Mouse (Mus musculus): Measurements from ENCODE around the gene Csnk1g2. TPM values are rescaled to one million over a fixed set of nuclear protein-coding genes. Genes with fewer than 3 reads are reported as not detected.

Csnk1g2 gene
- total RNA-seq, 1 experiment from 2014 or later, result 239 TPM

- ATAC-seq (replicated peaks in 1 of 2; ENCODE audit: insufficient read depth in 1 of 2, low FRiP score in 2 of 2, low TSS enrichment in 1 of 2, low read depth in 1 of 2, poor library complexity in 2 of 2, severe bottlenecking in 2 of 2), result no peak
Measured at GRCm38 (mm10) chr10:80683647-80684046, 61.0 kb downstream of the Csnk1g2 start.

DNA sequence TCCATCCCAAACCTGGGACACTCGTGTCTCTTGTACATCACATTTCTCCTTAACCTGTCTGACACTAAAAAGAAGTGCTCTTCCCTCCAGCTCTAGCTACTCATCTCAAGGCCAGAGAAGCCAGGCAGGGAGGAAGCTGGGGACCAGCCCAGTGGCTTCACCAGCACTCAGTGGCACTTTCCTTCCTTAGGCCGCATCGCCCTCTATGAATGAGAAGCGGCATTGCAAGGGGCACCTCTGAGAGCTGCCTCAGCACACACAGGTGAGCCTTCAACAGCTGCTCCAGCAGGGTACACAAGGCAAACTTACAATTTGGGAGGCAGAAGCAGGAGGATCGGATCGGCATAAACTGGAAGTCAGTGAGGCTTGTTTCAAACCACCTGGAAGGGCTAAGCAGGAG lies 61.6 kb downstream of the Csnk1g2 start:
- peak; percentile 75 for ATAC-seq (replicated peaks in 1 of 2; ENCODE audit: insufficient read depth in 1 of 2, low FRiP score in 2 of 2, low TSS enrichment in 1 of 2, low read depth in 1 of 2, poor library complexity in 2 of 2, severe bottlenecking in 2 of 2)

DNA sequence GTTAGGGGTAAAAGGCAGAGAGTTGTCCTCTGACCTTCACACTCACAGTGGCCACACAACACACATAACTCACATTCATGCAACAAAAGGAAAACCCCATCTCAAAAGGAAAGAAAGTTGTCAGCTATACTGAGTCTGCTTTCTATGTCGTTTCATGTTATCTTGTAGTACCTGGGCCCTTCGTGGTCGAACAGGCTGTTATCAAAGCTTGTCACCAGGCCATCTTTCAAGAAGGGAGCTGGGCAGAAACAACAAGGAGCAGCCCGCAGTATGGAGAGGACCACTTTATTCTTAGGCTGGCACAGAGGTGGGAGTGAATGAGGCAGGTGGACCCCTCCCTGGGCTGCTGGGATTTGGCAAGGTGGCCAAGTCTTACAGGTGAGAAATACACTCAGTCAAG lies 62.3 kb downstream of the Csnk1g2 start:
- ATAC-seq (replicated peaks in 1 of 2; ENCODE audit: insufficient read depth in 1 of 2, low FRiP score in 2 of 2, low TSS enrichment in 1 of 2, low read depth in 1 of 2, poor library complexity in 2 of 2, severe bottlenecking in 2 of 2), result no peak

GRCm38 (mm10) chr10:80686617-80687016 lies 64.0 kb downstream of the Csnk1g2 start:
- no peak for ATAC-seq (replicated peaks in 1 of 2; ENCODE audit: insufficient read depth in 1 of 2, low FRiP score in 2 of 2, low TSS enrichment in 1 of 2, low read depth in 1 of 2, poor library complexity in 2 of 2, severe bottlenecking in 2 of 2)

DNA sequence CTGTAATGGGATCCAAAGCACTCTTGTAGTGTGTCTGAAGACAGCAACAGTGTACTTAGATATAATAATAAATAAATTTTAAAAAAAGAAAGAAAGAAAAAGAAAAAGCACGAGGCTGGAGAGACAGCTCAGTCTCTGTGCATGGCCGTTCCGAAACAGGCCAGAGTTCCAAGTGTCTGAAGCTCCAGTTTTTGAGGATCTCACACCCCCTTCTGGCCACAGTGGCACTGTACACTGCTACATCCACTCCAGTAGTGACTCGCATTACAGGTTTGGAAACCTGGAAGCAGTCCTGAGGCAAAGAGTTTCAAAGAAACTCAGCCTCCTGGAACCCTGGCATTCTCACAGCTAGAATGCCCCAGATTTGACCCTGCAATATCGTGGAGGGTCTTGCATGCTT lies 65.2 kb downstream of the Csnk1g2 start:
- ATAC-seq (replicated peaks in 1 of 2; ENCODE audit: insufficient read depth in 1 of 2, low FRiP score in 2 of 2, low TSS enrichment in 1 of 2, low read depth in 1 of 2, poor library complexity in 2 of 2, severe bottlenecking in 2 of 2), result 0 out of 4 replicates have a peak, but pooled peaks of 1 of the 2 experiments have one; percentile 46

Other genes starting within 250 kb of the Csnk1g2 start
- 8.8 and 9.9 TPM in 2 replicates for gene Mex3d, start 235.2 kb upstream of the Csnk1g2 start, total RNA-seq (2017)
- gene Mbd3, start 223.3 kb upstream of the Csnk1g2 start, total RNA-seq (2017), result 40.6 and 89.6 TPM in 2 replicates
- gene Uqcr11, start 216.0 kb upstream of the Csnk1g2 start, total RNA-seq (2017), result 94.4 and 127 TPM in 2 replicates
- gene Tcf3, start 189.2 kb upstream of the Csnk1g2 start, total RNA-seq (2017), result 52.6 and 54.4 TPM in 2 replicates
- not detected in 2 replicates for gene Onecut3, start 128.0 kb upstream of the Csnk1g2 start, total RNA-seq (2017)
- gene Atp8b3, start 83.7 kb upstream of the Csnk1g2 start, total RNA-seq (2017), result not detected in 2 replicates
- gene Rexo1, start 61.3 kb upstream of the Csnk1g2 start, total RNA-seq (2017), result 13.9 and 19.2 TPM in 2 replicates
- 5.3 and 9.9 TPM in 2 replicates for gene Klf16, start 45.5 kb upstream of the Csnk1g2 start, total RNA-seq (2017)
- 16.3 and 20.9 TPM in 2 replicates for gene Abhd17a, start 32.5 kb upstream of the Csnk1g2 start, total RNA-seq (2017)
- 7.4 and 9.6 TPM in 2 replicates for gene Scamp4, start 20.0 kb upstream of the Csnk1g2 start, total RNA-seq (2017)
- gene Adat3, start 20.0 kb upstream of the Csnk1g2 start, total RNA-seq (2017), result 0.94 TPM in 1 of 2 replicates, not detected in the other
- gene Gm49322, start 16.8 kb upstream of the Csnk1g2 start, total RNA-seq (2017), result 0.31 and 0.60 TPM in 2 replicates
- 13.6 and 35.8 TPM in 2 replicates for gene Btbd2, start 34.2 kb downstream of the Csnk1g2 start, total RNA-seq (2017)
- 52.4 and 75.9 TPM in 2 replicates for gene Mknk2, start 55.3 kb downstream of the Csnk1g2 start, total RNA-seq (2017)
- 81.1 and 92.3 TPM in 2 replicates for gene Mob3a, start 79.1 kb downstream of the Csnk1g2 start, total RNA-seq (2017)
- 9.5 and 10.4 TPM in 2 replicates for gene Izumo4, start 79.3 kb downstream of the Csnk1g2 start, total RNA-seq (2017)
- 37.7 and 45.2 TPM in 2 replicates for gene Ap3d1, start 119.4 kb downstream of the Csnk1g2 start, total RNA-seq (2017)
- 12.0 and 13.0 TPM in 2 replicates for gene Dot1l, start 132.4 kb downstream of the Csnk1g2 start, total RNA-seq (2017)
- 12.9 and 24.7 TPM in 2 replicates for gene Sf3a2, start 175.4 kb downstream of the Csnk1g2 start, total RNA-seq (2017)
- 35.8 and 45.6 TPM in 2 replicates for gene Plekhj1, start 175.8 kb downstream of the Csnk1g2 start, total RNA-seq (2017)
- 0.15 TPM in 1 of 2 replicates, not detected in the other for gene Amh, start 182.4 kb downstream of the Csnk1g2 start, total RNA-seq (2017)
- gene Jsrp1, start 190.7 kb downstream of the Csnk1g2 start, total RNA-seq (2017), result 0.50 and 0.94 TPM in 2 replicates
- gene Oaz1, start 203.8 kb downstream of the Csnk1g2 start, total RNA-seq (2017), result 154 and 289 TPM in 2 replicates
- gene Lingo3, start 221.2 kb downstream of the Csnk1g2 start, total RNA-seq (2017), result 0.30 TPM in 1 of 2 replicates, not detected in the other
- gene Lsm7, start 232.4 kb downstream of the Csnk1g2 start, total RNA-seq (2017), result 202 and 278 TPM in 2 replicates
- gene Sppl2b, start 232.4 kb downstream of the Csnk1g2 start, total RNA-seq (2017), result 14.1 and 30.1 TPM in 2 replicates
- gene Tmprss9, start 249.0 kb downstream of the Csnk1g2 start, total RNA-seq (2017), result not detected in 2 replicates

Measured in hematopoietic stem cell, adult 5-6 weeks (primary cell).